Mouse (Mus musculus): ENCODE measurements around the gene Accsl.

Gene Accsl

GRCm38 (mm10) chr2:93809931-93810330 is 59.0 kb downstream of the Accsl start:
- DNase-seq (ENCODE audit: low spot score in 2 of 2), result no peak

DNA sequence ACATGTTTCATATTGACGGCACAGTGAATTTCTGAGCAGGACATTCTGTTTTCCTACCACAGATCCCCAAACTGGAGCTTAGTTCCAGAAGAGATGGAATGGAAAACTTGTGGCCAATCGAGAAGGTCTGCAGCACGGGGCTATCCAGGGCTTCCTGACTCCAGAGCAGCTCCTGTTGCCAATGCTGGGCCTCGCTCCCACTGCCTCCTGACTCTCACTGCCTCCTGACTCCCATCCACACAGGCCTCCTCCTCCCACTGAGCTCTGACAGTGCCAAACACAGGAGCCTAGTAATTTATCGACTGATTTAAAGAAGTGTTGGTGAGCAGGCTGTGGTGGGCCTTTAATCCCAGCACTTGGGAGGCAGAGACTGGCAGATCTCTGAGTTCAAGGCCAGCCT is 60.9 kb downstream of the Accsl start:
- no peak for DNase-seq (ENCODE audit: low spot score in 2 of 2)

- no peak for DNase-seq (ENCODE audit: low spot score in 2 of 2)
These were observed 61.5 kb downstream of the Accsl start for GRCm38 (mm10) chr2:93807440-93807839.

DNA sequence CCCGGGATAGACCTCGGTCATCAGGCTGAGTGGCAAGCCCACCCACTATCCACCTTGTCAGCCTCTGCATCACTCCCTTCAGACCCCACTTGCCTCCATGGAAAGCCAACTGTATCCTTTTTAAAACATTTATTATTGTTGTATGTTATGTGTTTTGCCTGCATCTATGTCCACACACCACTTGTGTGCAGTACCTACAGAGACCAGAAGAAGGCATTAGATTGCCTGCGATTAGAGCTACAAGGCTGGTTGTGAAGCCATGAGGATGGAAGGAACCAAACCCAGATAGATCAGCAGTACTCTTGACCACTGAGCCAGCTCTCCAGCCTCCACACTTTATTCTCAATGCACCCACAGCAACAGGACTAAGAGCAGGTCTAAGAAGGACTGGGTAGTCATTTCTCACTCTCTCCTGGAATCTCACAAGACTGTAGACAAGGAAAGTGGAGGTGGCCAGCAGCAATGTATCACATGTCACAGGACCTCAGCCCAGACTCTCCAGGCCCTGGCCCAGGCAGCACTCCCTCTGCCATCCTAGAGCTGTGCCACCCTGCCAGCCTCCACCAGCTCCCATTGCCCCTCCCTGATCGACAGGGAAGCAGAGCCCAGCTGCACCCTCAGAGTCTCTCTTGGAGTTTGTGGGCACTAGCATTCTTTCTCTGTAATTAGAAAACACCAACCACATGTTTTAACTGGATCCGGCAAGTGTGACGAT is 62.3 kb downstream of the Accsl start:
- no peak for DNase-seq (ENCODE audit: low spot score in 2 of 2)

DNA sequence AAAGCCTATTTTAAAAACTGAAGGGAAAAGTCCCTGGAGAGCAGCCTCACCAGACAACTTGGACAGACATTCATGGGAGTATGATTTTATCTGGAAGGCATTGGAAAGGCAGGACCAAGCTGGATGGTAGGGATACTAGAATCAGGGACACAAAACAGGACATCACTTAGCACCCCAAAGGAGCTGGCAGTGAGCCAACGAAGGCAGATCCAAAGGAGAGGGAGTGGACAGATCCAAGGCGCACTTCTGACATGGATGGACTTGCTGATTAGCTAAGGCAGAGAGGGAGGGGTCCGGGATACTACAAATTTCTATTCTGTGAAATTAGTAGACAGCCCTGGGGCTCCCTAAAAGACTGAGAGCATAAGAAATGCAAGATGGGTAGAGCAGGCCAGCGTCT is 63.4 kb downstream of the Accsl start:
- DNase-seq (ENCODE audit: low spot score in 2 of 2), result no peak
